ENCODE assay signal across 19 mouse cellular contexts in the genomic region with DNA sequence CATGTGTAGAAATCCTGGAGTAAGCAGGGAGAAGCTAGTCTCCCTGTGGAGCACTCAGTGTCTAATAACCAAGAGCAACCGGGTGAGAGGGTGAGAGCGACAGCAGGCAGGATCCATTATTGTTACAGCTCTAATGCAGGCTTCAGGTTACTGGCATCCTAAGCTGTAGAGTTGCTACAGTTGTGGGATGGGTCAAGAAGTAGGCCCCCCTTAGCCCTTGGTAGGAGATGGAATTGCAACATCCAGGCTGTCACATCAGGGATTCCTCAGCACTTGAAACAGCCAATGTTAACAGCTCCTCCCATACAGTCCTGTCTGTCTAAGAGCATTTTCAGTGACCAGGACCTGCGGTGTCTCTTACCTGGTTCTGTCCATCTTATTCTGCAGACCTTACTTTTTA. TPM values are rescaled to one million over a fixed set of nuclear protein-coding genes. Genes with fewer than 3 reads are reported as not detected.
A peak's percentile ranks its signal among the peaks of the same experiment; 100 is the strongest.
DNase-seq lines count a peak whose midpoint lies in the region; ATAC-seq and TF ChIP-seq lines count a peak whose summit lies in the region.
"Had no signal": no experiment of that assay in that cellular context is flagged by ENCODE, and none has a peak within 500 bp of the region (broad histone marks: within the 10 kb centered on the region; RNA-seq: fewer than 3 reads in every experiment).

No protein-coding gene starts in this region.

- intact Hi-C loops in heart, postnatal 25 days (cut with DNase I) = no loop called here

- no peak for ATAC-seq in forebrain, embryonic 12.5 days (ENCODE audit: low FRiP score)
- no peak for ATAC-seq in forebrain, embryonic 14.5 days
- no peak for ATAC-seq in embryonic facial prominence, embryonic 11.5 days (replicated peaks; ENCODE audit: insufficient number of reproducible peaks, low FRiP score, low TSS enrichment, low read depth)
- ATAC-seq: forebrain, embryonic 13.5 days had no signal

- no peak for TF ChIP-seq POLR2A in lung, adult 2 months (IDR thresholded peaks at IDR 0.05; ENCODE audit: borderline replicate concordance, extremely low read depth, low read depth, low read length)

- no peaks in the 10 kb centered on the region for H3K36me3 ChIP-seq in forebrain, embryonic 12.5 days (replicated peaks)
- H3K36me3 ChIP-seq in forebrain, embryonic 14.5 days (ENCODE audit: control insufficient read depth, insufficient read depth, low read length) = no peaks in the 10 kb centered on the region
- H3K36me3 ChIP-seq in embryonic facial prominence, embryonic 11.5 days (replicated peaks; ENCODE audit: control insufficient read depth, insufficient read depth, low read depth, low read length) = no peaks in the 10 kb centered on the region
- H3K36me3 ChIP-seq: heart, embryonic 12.5 days; limb, embryonic 12.5 days had no signal

- no peak overlapping the region for H3K4me3 ChIP-seq in forebrain, embryonic 12.5 days (replicated peaks)
- no peak overlapping the region for H3K4me3 ChIP-seq in forebrain, embryonic 14.5 days (ENCODE audit: low read depth, low read length)
- H3K4me3 ChIP-seq in lung, adult 2 months (replicated peaks; ENCODE audit: extremely low read depth, low read depth, low read length) = no peak overlapping the region
- no peak overlapping the region for H3K4me3 ChIP-seq in embryonic facial prominence, embryonic 11.5 days (ENCODE audit: low read depth, low read length)
- H3K4me3 ChIP-seq: forebrain, embryonic 13.5 days; heart, embryonic 12.5 days; limb, embryonic 12.5 days had no signal

- WGBS in forebrain, embryonic 12.5 days = 29% methylated on average over 3 of the region's 3 CpGs
- 36% methylated on average over 3 of the region's 3 CpGs for WGBS in forebrain, embryonic 14.5 days
- WGBS in lung, adult 2 months = 35% methylated on average over 3 of the region's 3 CpGs
- WGBS in embryonic facial prominence, embryonic 11.5 days = 25% methylated on average over 3 of the region's 3 CpGs

- H3K4me1 ChIP-seq in forebrain, embryonic 12.5 days = peaks cover 6% of the 10 kb centered on the region
- H3K4me1 ChIP-seq in forebrain, embryonic 14.5 days (ENCODE audit: control insufficient read depth, insufficient read depth, low read length) = peaks cover 6% of the 10 kb centered on the region; the same call in 1 of the 2 replicates
- H3K4me1 ChIP-seq in lung, adult 2 months (ENCODE audit: control insufficient read depth, insufficient read depth, low read length) = no peaks in the 10 kb centered on the region; the same call in 1 of the 2 replicates
- no peaks in the 10 kb centered on the region for H3K4me1 ChIP-seq in embryonic facial prominence, embryonic 11.5 days (ENCODE audit: control insufficient read depth, insufficient read depth, low read length)

- no peak overlapping the region for H3K4me2 ChIP-seq in forebrain, embryonic 12.5 days
- no peak overlapping the region for H3K4me2 ChIP-seq in forebrain, embryonic 14.5 days (ENCODE audit: low read length)
- no peak overlapping the region for H3K4me2 ChIP-seq in embryonic facial prominence, embryonic 11.5 days (ENCODE audit: low read depth, low read length)
- H3K4me2 ChIP-seq: forebrain, embryonic 13.5 days; heart, embryonic 12.5 days; limb, embryonic 12.5 days had no signal

- no peak for DNase-seq in forebrain, embryonic 14.5 days (ENCODE audit: low spot score)
- DNase-seq in lung, adult 18-20 months = peak; percentile 13 to 44
- DNase-seq in lung, adult 2 months = no peak
- DNase-seq in embryonic facial prominence, embryonic 11.5 days (ENCODE audit: low spot score) = peak; percentile 41
- peak; percentile 43 for DNase-seq in mesoderm, embryonic 11.5 days (ENCODE audit: low read depth, low spot score)
- no peak for DNase-seq in heart, postnatal 25 days (ENCODE audit: low spot score)
- DNase-seq in right cerebral cortex, postnatal 4 days = no peak
- DNase-seq: adrenal gland, adult 8-10 months; B cell, adult 2 months had no signal

- TF ChIP-seq CTCF in lung, adult 2 months (IDR thresholded peaks at IDR 0.05; ENCODE audit: insufficient read depth, low read length) = no peak

- H3K9me3 ChIP-seq in forebrain, embryonic 12.5 days = no peaks in the 10 kb centered on the region
- H3K9me3 ChIP-seq in forebrain, embryonic 14.5 days (replicated peaks; ENCODE audit: control insufficient read depth, low read length) = no peaks in the 10 kb centered on the region
- no peaks in the 10 kb centered on the region for H3K9me3 ChIP-seq in embryonic facial prominence, embryonic 11.5 days (replicated peaks; ENCODE audit: control insufficient read depth, low read length)
- H3K9me3 ChIP-seq: forebrain, embryonic 13.5 days; heart, embryonic 12.5 days; limb, embryonic 12.5 days had no signal

- no peaks in the 10 kb centered on the region for H3K27me3 ChIP-seq in forebrain, embryonic 12.5 days
- no peaks in the 10 kb centered on the region for H3K27me3 ChIP-seq in forebrain, embryonic 14.5 days (replicated peaks; ENCODE audit: control insufficient read depth, insufficient read depth, low read length)
- no peaks in the 10 kb centered on the region for H3K27me3 ChIP-seq in embryonic facial prominence, embryonic 11.5 days (ENCODE audit: control insufficient read depth, insufficient read depth, low read length)
- H3K27me3 ChIP-seq: forebrain, embryonic 13.5 days; heart, embryonic 12.5 days; limb, embryonic 12.5 days had no signal

- no peak overlapping the region for H3K27ac ChIP-seq in forebrain, embryonic 12.5 days
- no peak overlapping the region for H3K27ac ChIP-seq in forebrain, embryonic 14.5 days (ENCODE audit: low read depth, low read length)
- no peak overlapping the region for H3K27ac ChIP-seq in embryonic facial prominence, embryonic 11.5 days (replicated peaks; ENCODE audit: low read depth, low read length)
- H3K27ac ChIP-seq: forebrain, embryonic 13.5 days; limb, embryonic 12.5 days had no signal

- peak overlapping the region; percentile 12; the same call in 1 of the 2 replicates for H3K9ac ChIP-seq in forebrain, embryonic 12.5 days
- H3K9ac ChIP-seq in forebrain, embryonic 14.5 days (ENCODE audit: low read length) = no peak overlapping the region
- H3K9ac ChIP-seq in embryonic facial prominence, embryonic 11.5 days (replicated peaks; ENCODE audit: low read length) = no peak overlapping the region
- H3K9ac ChIP-seq: forebrain, embryonic 13.5 days; heart, embryonic 12.5 days; limb, embryonic 12.5 days had no signal

RNA-seq across cellular contexts. Expression of a gene that starts 5.0 kb away (rescaled TPM):
- polyA plus RNA-seq in forebrain, embryonic 12.5 days (2016; fragmentation: Nextera tagmentation; extraction: Ambion mirVana) = 72.1 and 77.1 TPM in 2 replicates
- 61.0 and 71.8 TPM in 2 replicates for polyA plus RNA-seq in forebrain, embryonic 14.5 days (2014; fragmentation: Nextera tagmentation; extraction: Ambion mirVana)
- 13.7 and 13.9 TPM in 2 replicates for polyA plus RNA-seq in lung, adult 2 months (2012; rRNA removed)
- 80.5 and 81.4 TPM in 2 replicates for polyA plus RNA-seq in embryonic facial prominence, embryonic 11.5 days (2014; fragmentation: Nextera tagmentation; extraction: Ambion mirVana)
- 10 to 100 TPM; 28.5 to 31.1 TPM for total RNA-seq in heart, postnatal 25 days (2021)

RNA-seq across cellular contexts. Expression of a gene that starts 5.1 kb away (rescaled TPM):
- 0.06 TPM in 1 of 2 replicates, not detected in the other for polyA plus RNA-seq in forebrain, embryonic 12.5 days (2016; fragmentation: Nextera tagmentation; extraction: Ambion mirVana)
- not detected in 2 replicates for polyA plus RNA-seq in forebrain, embryonic 14.5 days (2014; fragmentation: Nextera tagmentation; extraction: Ambion mirVana)
- 0.03 and 0.09 TPM in 2 replicates for polyA plus RNA-seq in lung, adult 2 months (2012; rRNA removed)
- not detected in 2 replicates for polyA plus RNA-seq in embryonic facial prominence, embryonic 11.5 days (2014; fragmentation: Nextera tagmentation; extraction: Ambion mirVana)
- not detected for total RNA-seq in heart, postnatal 25 days (2021)
- total RNA-seq: gastrocnemius, adult 8-10 months; monocyte, adult 5-6 weeks; neutrophil, adult 5-6 weeks had no signal
- polyA plus RNA-seq: heart, embryonic 12.5 days; kidney, embryonic 16.5 days; limb, embryonic 12.5 days; lung, embryonic 16.5 days; stomach, embryonic 14.5 days had no signal

RNA-seq across cellular contexts. Expression of a gene that starts 8.7 kb away (rescaled TPM):
- 54.1 and 60.7 TPM in 2 replicates for polyA plus RNA-seq in forebrain, embryonic 12.5 days (2016; fragmentation: Nextera tagmentation; extraction: Ambion mirVana)
- 68.2 and 74.9 TPM in 2 replicates for polyA plus RNA-seq in forebrain, embryonic 14.5 days (2014; fragmentation: Nextera tagmentation; extraction: Ambion mirVana)
- 20.5 and 30.1 TPM in 2 replicates for polyA plus RNA-seq in lung, adult 2 months (2012; rRNA removed)
- 39.3 and 39.5 TPM in 2 replicates for polyA plus RNA-seq in embryonic facial prominence, embryonic 11.5 days (2014; fragmentation: Nextera tagmentation; extraction: Ambion mirVana)
- 10 to 100 TPM; 27.2 to 29.6 TPM for total RNA-seq in heart, postnatal 25 days (2021)

RNA-seq across cellular contexts. Expression of a gene that starts 59.4 kb away (rescaled TPM):
- polyA plus RNA-seq in forebrain, embryonic 12.5 days (2016; fragmentation: Nextera tagmentation; extraction: Ambion mirVana) = 13.3 and 14.1 TPM in 2 replicates
- polyA plus RNA-seq in forebrain, embryonic 14.5 days (2014; fragmentation: Nextera tagmentation; extraction: Ambion mirVana) = 13.0 and 22.7 TPM in 2 replicates
- 0.31 and 0.98 TPM in 2 replicates for polyA plus RNA-seq in lung, adult 2 months (2012; rRNA removed)
- 4.2 and 5.9 TPM in 2 replicates for polyA plus RNA-seq in embryonic facial prominence, embryonic 11.5 days (2014; fragmentation: Nextera tagmentation; extraction: Ambion mirVana)
- 1 to 10 TPM; 4.9 to 5.5 TPM for total RNA-seq in heart, postnatal 25 days (2021)

Comparison
In these comparisons a context has a peak if more than half of its experiments do, and no peak if none do; other contexts are left out.
1. DNase-seq: peak in lung, adult 18-20 months (2 of 2), embryonic facial prominence, embryonic 11.5 days (single experiment) and mesoderm, embryonic 11.5 days (single experiment); none in forebrain, embryonic 14.5 days (single experiment), lung, adult 2 months (single experiment), heart, postnatal 25 days (single experiment) and right cerebral cortex, postnatal 4 days (single experiment).